Mouse (Mus musculus) heart, embryonic 16.5 days (tissue): ENCODE measurements around the gene Masp1. TPM values are rescaled to one million over a fixed set of nuclear protein-coding genes. Genes with fewer than 3 reads are reported as not detected.

Experiments used
- ATAC-seq: fragments of 200-750 bp; cut with Nextera tagmentation; replicated peaks from 2 replicates; pipeline ENCODE4 v1.8.0; 2017; ENCODE audit warnings: moderate number of reproducible peaks; ENCODE audit not compliant: insufficient read depth, low FRiP score; ENCODE audit errors: extremely low read depth
- H3K27ac ChIP-seq: fragments of 300-500 bp; sonication (generic); 2 replicates; pipeline ENCODE4 v1.5.1; 2014; ENCODE audit warnings: mild to moderate bottlenecking, low read length, control low read depth, moderate library complexity
- H3K27me3 ChIP-seq: fragments of 300-500 bp; sonication (generic); 2 replicates; pipeline ENCODE4 v1.6.1; 2014; ENCODE audit warnings: low read length, mixed read lengths; ENCODE audit not compliant: control insufficient read depth, insufficient read depth
- H3K36me3 ChIP-seq: fragments of 300-500 bp; sonication (generic); 2 replicates; pipeline ENCODE4 v1.6.1; 2014; ENCODE audit not compliant: control insufficient read depth, insufficient read depth
- H3K4me1 ChIP-seq: fragments of 300-500 bp; sonication (generic); 2 replicates; pipeline ENCODE4 v1.6.1; 2014; ENCODE audit warnings: low read length, mixed read lengths; ENCODE audit not compliant: control insufficient read depth, insufficient read depth
- H3K4me2 ChIP-seq: fragments of 300-500 bp; sonication (generic); 2 replicates; pipeline ENCODE4 v1.6.1; 2014; ENCODE audit warnings: low read depth, mild to moderate bottlenecking, control low read depth, low read length
- H3K4me3 ChIP-seq: fragments of 300-500 bp; sonication (generic); 2 replicates; pipeline ENCODE4 v1.5.1; 2014; ENCODE audit warnings: mild to moderate bottlenecking, control low read depth, low read length
- H3K9ac ChIP-seq: fragments of 300-500 bp; sonication (generic); 2 replicates; pipeline ENCODE4 v1.6.1; 2014; ENCODE audit warnings: low read length, control low read depth
- H3K9me3 ChIP-seq: fragments of 300-500 bp; sonication (generic); replicated peaks from 2 replicates; pipeline ENCODE4 v1.6.1; 2016; ENCODE audit warnings: low read length; ENCODE audit not compliant: control insufficient read depth
- WGBS: fragments of 180-500 bp; shearing (Covaris S2); extraction: QIAGEN DNeasy Blood & Tissue Kit; methylation state at CpG from one replicate; pipeline ENCODE4 v1.1.7; 2014; 5-methylcytosine and 5-hydroxymethylcytosine counted together
- polyA plus RNA-seq: library from polyadenylated mRNA; unstranded; fragments of >200 nt; fragmentation: Nextera tagmentation; extraction: Ambion mirVana; gene quantifications from 2 replicates; pipeline ENCODE4 v1.2.1, GENCODE M21; 2015

Masp1 gene
- polyA plus RNA-seq, 1 experiment from 2014 or later = 13.8 TPM

DNA sequence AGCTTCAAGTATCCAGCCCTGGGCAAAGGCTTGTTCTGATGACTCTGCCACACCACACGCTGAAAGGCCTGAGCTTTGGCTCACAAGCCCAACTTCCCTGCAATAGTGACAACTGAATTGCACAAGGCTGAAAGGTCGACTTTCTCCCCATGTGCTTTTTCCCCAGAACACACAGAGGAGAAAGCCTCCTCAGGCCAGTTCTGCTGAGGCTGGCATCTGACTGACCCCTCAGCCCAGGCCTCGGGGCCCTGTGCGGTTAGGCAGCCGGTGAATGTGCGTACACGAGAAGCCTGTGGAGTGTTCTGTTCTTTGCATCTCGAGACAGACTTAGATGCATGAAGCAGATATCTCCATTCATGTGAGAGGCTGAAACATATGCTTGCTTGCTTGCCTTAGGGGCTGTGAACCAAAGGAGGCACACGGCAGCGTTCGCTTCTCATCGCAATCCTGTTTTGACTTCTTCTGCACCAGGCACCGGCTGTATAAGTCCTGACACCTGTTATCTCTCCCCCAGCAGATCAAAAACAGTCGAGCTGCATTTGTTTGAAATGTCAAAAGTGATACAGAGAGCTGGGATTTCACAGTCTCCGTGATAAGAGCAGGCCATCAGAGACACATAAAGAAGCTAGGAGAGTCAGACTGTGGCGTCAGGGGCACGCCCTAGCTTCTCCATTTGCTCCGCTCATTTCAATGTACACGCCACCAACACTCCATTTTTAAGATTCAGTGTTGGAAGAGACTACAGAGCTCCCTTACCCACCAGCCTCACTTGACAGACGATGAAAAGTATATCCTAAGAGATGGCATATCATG is 2.7 kb downstream of the Masp1 start:
- 46% methylated on average over 20 of the region's 20 CpGs for WGBS
- Histone ChIP-seq H3K4me1 (peaks cover 50% of the 10 kb centered on the region), H3K27ac (peak overlapping the region; percentile 51), H3K4me2 (peak overlapping the region; percentile 72), H3K36me3 (no peaks in the 10 kb centered on the region), H3K4me3 (no peak overlapping the region), H3K9ac (0 out of 2 replicates have a peak overlapping the region, but pooled peaks have one; percentile 21), H3K9me3 (no peaks in the 10 kb centered on the region), H3K27me3 (no peaks in the 10 kb centered on the region; the same call in 1 of the 2 replicates)
- ATAC-seq = no peak

DNA sequence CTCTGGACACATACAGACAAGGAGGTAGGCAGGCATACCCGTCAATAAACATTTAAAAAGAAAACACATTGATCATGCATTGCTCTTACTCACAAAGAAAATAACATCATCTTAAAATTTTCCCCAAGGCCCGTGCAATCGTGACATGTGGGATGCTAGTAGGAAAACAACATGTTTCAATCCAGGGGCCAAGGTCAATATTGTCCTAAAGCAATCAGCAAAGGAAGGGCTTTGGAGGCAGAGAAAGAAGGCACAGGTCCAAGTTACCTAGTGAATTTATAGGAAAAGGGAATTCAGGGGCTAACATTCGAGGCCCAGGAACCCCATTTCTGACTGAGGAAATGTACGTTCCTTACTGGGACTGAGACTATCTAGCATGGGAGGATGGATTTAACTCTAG is 3.4 kb downstream of the Masp1 start:
- H3K27ac ChIP-seq = no peak overlapping the region
- H3K4me2 ChIP-seq = no peak overlapping the region
- H3K4me1 ChIP-seq = peaks cover 50% of the 10 kb centered on the region
- H3K9me3 ChIP-seq = no peaks in the 10 kb centered on the region
- no peak for ATAC-seq
- H3K36me3 ChIP-seq = no peaks in the 10 kb centered on the region
- H3K27me3 ChIP-seq = no peaks in the 10 kb centered on the region; the same call in 1 of the 2 replicates
- H3K9ac ChIP-seq = no peak overlapping the region
- H3K4me3 ChIP-seq = no peak overlapping the region
- WGBS = 79% methylated on average over 5 of the region's 5 CpGs

DNA sequence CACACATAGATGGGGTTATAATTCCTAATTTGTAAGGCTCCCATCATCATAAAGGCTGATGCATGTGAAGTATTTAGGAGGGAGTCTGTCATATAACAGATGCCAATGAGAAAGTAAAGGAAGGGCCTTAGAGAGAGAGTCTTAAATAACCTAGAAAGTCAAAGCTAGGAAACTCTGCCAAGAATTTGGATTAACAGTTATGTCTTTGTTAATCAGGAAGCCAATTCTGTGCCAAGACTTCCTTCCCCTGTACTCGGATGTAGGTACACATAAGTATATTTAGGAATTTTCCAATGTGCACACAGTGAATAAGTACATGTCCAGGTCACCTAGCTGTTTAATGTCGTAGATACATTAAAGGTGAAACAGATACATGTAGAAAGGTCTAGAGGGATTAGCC is 4.0 kb downstream of the Masp1 start:
- Histone ChIP-seq H3K4me2 (no peak overlapping the region), H3K4me3 (no peak overlapping the region), H3K27me3 (no peaks in the 10 kb centered on the region; the same call in 1 of the 2 replicates), H3K27ac (peak overlapping the region; percentile 72), H3K4me1 (peaks cover 50% of the 10 kb centered on the region), H3K9ac (no peak overlapping the region), H3K9me3 (no peaks in the 10 kb centered on the region), H3K36me3 (no peaks in the 10 kb centered on the region)
- 45% methylated on average over 2 of the region's 2 CpGs for WGBS
- no peak for ATAC-seq

DNA sequence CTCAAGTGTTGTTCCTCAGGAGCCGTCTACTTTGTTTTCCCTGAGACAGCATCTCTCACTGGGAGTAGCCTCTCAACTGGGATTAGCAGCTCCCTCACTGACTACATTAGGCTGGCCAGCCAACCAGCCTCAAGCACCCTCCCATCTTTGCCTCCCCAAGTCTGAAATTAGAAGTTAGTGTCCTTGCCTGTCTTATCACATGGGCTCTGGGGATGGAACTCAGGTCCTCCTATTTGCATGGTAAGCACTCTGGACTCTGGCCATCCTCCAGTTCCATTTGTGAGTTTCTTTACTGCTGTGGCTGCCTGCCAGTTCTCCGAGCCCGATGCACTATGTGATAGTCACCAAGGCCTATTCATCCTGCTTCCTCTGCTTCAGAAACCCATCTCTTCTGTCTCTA is 4.8 kb downstream of the Masp1 start:
- no peak overlapping the region for H3K9ac ChIP-seq
- no peaks in the 10 kb centered on the region for H3K27me3 ChIP-seq
- H3K4me1 ChIP-seq = peaks cover 44% of the 10 kb centered on the region
- WGBS = 16% methylated on average over 3 of the region's 3 CpGs
- peak overlapping the region; percentile 21; the same call in 1 of the 2 replicates for H3K4me2 ChIP-seq
- H3K36me3 ChIP-seq = no peaks in the 10 kb centered on the region
- peak overlapping the region; percentile 72 for H3K27ac ChIP-seq
- no peaks in the 10 kb centered on the region for H3K9me3 ChIP-seq
- peak; percentile 87 for ATAC-seq
- no peak overlapping the region for H3K4me3 ChIP-seq

DNA sequence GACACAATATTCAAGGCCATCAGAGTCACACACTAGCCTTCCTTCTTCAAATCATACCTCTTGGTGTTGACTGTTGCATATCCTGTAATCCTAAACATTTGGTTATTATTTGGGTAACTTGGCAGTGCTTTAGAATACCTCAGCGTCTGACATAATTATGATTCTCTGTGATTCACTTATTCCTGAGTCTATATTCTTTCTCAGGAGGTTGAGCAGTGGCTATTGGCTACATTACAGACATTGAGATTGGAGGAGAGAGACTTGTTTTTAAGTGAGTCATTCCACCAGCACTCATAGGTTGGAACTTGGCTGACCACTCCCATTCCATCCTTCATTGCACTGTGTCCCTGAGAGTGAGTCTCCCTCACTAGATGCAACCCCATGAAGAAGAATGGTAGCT is 7.2 kb downstream of the Masp1 start:
- ATAC-seq = no peak
- H3K27me3 ChIP-seq = no peaks in the 10 kb centered on the region

DNA sequence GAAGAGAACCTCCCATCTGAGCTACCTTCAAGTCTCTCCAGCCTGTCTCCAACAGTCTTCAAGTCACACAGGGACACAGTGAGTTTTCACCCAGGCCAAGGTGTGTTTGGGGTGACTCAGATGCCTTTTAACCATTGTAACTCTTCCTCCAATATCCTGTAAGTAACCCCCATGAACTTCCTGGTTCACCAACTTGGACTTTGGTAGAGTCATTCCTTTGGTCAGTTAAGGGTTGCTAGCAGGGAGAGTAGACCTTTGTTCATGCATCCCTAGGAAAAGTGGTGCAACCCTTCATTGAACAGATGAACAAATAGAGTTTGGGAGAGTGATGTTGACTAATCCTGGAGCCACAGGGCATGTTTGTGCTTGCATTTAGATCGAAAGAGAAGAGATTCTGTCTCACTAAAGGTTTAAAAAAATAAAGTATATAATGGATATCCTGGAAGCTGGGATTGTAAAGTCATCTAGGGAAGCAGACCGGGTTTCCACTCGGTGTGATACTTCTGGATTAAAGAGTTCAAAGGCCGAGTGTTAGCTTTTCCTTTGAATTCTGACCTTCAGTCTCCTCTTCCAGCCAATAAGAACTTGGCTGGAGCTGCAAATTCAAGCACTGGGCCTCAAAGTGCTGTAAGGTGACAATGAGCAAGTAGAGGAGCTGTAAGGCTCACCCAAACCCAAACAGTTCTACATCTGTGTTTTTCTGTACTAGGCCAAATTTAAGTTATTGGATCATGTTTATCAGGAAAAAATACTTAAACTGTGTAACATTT is 9.3 kb downstream of the Masp1 start:
- 74% methylated on average over 4 of the region's 4 CpGs for WGBS
- H3K4me2 ChIP-seq = no peak overlapping the region
- H3K27ac ChIP-seq = no peak overlapping the region
- H3K4me3 ChIP-seq = no peak overlapping the region
- no peaks in the 10 kb centered on the region for H3K36me3 ChIP-seq
- peaks cover 17% of the 10 kb centered on the region for H3K4me1 ChIP-seq
- no peaks in the 10 kb centered on the region for H3K27me3 ChIP-seq
- no peak for ATAC-seq
- H3K9me3 ChIP-seq = no peaks in the 10 kb centered on the region
- H3K9ac ChIP-seq = no peak overlapping the region

More for the DNA sequence above, 7.2 kb downstream of the Masp1 start:
- H3K4me1 ChIP-seq = peaks cover 31% of the 10 kb centered on the region
- 70% methylated on average over 1 of the region's 1 CpGs for WGBS
- no peaks in the 10 kb centered on the region for H3K36me3 ChIP-seq
- no peaks in the 10 kb centered on the region for H3K9me3 ChIP-seq
- no peak overlapping the region for H3K27ac ChIP-seq
- H3K4me3 ChIP-seq = no peak overlapping the region
- H3K4me2 ChIP-seq = no peak overlapping the region
- H3K9ac ChIP-seq = no peak overlapping the region

DNA sequence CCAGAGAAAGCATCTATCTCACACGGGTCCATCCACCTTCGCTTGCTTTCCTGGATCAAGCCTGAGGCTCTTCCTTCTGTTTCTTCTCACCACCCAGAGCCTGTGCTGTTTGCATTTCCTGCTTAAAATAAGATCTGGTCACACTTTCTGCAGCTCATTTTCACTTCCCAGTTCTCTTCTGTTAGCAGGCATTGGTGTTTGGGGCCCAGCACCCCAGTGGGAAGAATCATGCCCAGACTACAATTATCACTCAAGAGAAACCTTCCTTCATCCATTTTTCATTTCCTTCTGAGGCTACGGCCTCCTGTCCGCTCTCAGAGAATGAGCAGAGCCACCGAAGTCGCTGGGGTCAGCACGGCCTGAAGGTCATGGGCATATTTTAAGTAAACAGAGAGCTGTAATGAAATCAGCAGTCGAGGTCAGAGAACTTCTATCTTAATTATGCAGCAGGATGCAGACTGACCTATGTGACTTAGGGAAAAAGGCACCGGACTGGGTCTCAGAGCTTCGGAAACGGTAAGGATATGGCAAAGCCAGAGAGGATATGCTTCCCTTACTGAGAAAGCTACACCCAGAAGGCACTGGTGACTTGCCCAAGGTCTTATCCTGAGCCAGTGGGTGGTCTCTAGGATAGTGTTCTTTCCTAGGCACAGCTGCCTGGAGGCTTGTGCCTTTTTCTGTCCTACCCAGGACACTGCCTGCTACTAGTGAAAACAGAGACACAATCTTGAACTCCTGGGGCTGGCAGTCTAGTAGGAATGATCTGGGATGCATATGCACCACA is 14.5 kb downstream of the Masp1 start:
- no peak for ATAC-seq

DNA sequence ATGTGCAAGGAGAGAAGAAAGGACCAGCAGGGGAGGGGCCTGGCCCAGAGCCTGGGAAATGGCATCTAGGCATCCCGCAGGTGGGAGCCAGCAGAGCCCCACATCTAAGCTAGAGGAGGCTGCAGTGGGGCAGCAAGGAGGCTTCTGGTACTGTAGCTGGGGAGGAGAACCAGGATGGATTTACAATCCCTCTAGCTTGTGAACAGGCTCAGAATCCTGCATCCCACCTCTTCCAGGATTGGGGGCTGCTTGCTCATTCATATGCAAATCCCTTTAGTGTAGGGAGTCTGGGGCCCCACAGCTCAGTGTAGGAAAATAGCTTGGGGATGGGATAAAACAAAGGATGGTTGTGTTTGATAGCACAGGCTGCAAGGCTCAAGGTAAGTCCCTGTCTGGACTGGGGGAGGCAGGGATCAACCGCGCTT is 16.3 kb downstream of the Masp1 start:
- Histone ChIP-seq H3K9me3 (no peaks in the 10 kb centered on the region), H3K4me3 (no peak overlapping the region), H3K4me1 (peaks cover 39% of the 10 kb centered on the region), H3K27me3 (no peaks in the 10 kb centered on the region), H3K27ac (no peak overlapping the region), H3K4me2 (no peak overlapping the region), H3K9ac (no peak overlapping the region), H3K36me3 (no peaks in the 10 kb centered on the region)
- WGBS = 67% methylated on average over 3 of the region's 3 CpGs
- no peak for ATAC-seq

More for the DNA sequence above, 14.5 kb downstream of the Masp1 start:
- H3K36me3 ChIP-seq = no peaks in the 10 kb centered on the region
- WGBS = 46% methylated on average over 11 of the region's 11 CpGs
- H3K27ac ChIP-seq = no peak overlapping the region
- H3K4me3 ChIP-seq = no peak overlapping the region
- H3K9me3 ChIP-seq = no peaks in the 10 kb centered on the region
- H3K4me1 ChIP-seq = peaks cover 27% of the 10 kb centered on the region
- H3K9ac ChIP-seq = no peak overlapping the region
- no peak overlapping the region for H3K4me2 ChIP-seq
- H3K27me3 ChIP-seq = no peaks in the 10 kb centered on the region
